Mouse (Mus musculus) MEL (cell line): ENCODE measurements around the gene Cstf2.

Experiments
- CHD2 ChIP-seq: IDR thresholded peaks from 2 replicates; pipeline ENCODE4 v1.6.1; 2011; ENCODE audit warnings: low read length, improper control_type of control experiment
- CTCF ChIP-seq, 3 experiments: IDR thresholded peaks in 2 of 3; conservative IDR thresholded peaks in 1 of 3; 2 replicates each; pipeline ENCODE4 v1.5.1; 2011 to 2012; ENCODE audit warnings: low read length in 3 of 3, low read depth in 2 of 3, mild to moderate bottlenecking in 2 of 3, improper control_type of control experiment in 1 of 3, inconsistent platforms in 1 of 3, mixed read lengths in 1 of 3, moderate library complexity in 1 of 3; ENCODE audit not compliant: control insufficient read depth in 1 of 3, insufficient read depth in 1 of 3, poor library complexity in 1 of 3, severe bottlenecking in 1 of 3

GRCm38 (mm10) chrX:134056897-134057296 lies 2.1 kb upstream of the Cstf2 start:
- TF ChIP-seq CTCF (IDR thresholded peaks at IDR 0.05 in 2 of 3, conservative IDR thresholded peaks at IDR 0.05 in 1 of 3; ENCODE audit: control insufficient read depth in 1 of 3, insufficient read depth in 1 of 3, low read depth in 2 of 3, low read length in 3 of 3, poor library complexity in 1 of 3, severe bottlenecking in 1 of 3) (no peak), CHD2 (no peak)
